Mouse (Mus musculus): ENCODE measurements around the gene Nup188. TPM values are rescaled to one million over a fixed set of nuclear protein-coding genes. Genes with fewer than 3 reads are reported as not detected.

Gene Nup188
- polyA plus RNA-seq (2017; shearing (Covaris generic)): 27.8 TPM

DNA sequence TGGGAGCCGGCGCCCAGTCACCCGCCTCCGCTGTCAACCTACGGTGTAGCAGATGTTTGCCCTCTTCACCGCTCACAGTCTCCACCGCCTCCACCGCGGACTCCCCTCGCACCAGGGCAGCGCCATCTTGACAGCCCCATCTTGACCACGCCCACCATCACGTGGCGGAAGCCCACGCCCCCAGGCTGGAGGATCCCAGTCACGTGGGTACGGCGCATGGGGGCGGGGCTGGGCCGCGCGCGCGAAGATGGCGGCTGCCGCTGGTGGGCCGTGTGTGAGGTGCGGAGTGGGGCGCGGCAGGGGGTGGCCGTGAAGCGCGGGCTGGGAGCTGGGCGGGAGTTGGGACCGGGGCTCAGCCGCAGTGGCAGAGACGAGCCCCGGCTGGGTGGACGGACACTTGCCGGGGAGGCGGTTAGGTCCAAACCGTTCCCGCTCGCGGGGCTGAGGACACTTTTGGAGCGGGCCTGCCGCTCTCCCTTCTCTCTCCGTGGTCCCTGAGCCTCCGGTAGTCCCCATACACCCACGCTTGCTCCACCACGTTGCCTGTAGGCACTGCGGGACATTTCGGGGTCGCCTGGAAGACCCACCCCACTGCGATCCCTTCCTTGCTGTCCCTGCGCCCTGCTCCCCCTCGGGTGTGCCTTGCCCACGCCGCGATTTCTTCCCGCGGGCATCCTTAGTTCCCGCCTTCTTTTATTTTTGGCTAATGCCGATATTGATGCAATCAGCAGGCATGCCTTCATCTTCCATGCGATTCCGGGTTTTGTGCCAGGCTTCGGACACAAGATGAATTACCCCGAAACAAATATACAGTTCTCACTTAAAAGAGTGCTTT, at the start of gene Nup188, which contains the start of gene Dolk:
Gene Nup188, plus strand, starts transcription at position 206 of the 835 bp plus-strand sequence.
Gene Dolk, minus strand, starts transcription at position 143 of the 835 bp plus-strand sequence.

DNA sequence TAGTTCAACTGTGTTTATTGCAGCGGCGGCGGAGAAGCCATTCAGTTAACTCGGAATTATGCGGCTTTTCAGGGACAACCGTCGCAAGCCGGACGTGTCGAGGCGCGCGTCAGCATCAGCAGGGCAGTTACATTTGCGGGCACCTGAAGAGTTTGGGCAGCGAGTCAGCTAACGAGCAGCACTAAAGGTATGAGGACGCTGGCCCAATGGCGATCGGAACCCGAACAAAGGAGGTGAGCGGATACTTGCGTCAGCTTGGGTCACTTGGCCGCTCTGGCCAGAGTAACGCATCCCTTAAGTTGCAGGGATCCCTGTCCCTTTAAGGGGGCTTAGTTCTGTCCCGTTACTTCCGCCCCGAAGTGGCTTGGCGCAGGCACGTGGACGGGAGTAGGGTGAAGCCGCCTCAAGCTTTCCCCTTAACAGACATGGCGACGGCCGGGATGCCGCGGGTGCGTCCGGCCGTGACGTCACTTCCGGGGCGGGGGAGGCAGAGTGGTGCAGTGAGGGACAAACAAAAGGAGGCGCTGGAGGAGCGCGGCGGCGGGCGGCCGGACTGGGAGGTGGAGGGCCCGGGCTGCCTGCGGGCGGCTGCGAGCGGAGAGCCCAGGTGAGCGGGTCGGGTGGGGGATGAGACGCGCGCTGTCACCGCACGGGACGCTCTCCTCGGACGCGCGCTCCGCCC, 48.9 kb upstream of the Nup188 start, which contains the start of gene Lrrc8a:
Gene Lrrc8a, plus strand, starts transcription at position 517 of the 682 bp plus-strand sequence.

DNA sequence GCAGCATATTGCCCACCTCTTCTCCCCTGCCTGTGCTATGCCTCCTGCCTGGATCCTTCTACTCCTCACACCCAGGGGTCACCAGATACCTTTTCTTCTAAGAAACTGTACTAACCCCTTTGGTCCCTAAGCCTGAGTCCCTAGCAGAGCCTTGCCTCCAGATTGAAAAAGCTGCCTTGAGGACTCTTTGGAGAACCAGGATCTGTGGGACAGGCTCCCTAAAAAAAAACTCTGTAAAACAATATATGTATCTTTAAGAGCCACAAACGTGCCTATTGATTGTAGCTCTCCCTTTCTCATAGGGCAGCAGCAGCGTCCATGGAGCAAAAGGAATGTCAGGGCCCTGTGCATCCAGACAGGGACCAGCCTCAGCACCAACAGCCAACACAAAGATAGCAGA, 45.9 kb upstream of the Nup188 start, which contains the start of gene Gm28035:
Gene Gm28035, plus strand, starts transcription at position 301 of the 400 bp plus-strand sequence.

DNA sequence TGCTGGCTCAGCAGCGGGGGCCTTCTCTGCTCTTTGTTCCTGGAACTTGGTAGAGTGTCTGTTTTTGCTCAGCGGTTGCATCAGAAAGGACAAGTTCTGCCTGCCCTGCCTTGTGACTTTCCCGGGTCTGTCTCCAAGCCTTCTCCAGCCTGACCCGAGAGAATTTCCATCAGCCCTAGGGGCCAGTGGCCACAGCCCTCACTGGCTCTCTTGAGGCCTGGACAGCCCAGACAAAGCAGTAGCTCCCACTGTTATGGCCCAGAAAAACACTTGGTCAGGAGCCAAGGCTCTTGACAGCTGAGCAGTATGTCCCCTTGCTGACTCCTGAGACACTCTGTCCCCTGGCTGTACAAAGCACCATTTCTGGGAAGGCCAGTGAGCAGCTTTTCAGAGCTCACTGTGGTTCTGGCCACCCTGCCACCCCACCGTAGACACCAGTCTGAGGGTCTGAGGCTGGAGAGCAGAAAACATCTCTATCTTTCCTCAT, 20.4 kb upstream of the Nup188 start, which contains the start of gene Phyhd1:
Gene Phyhd1, plus strand, starts transcription at position 437 of the 487 bp plus-strand sequence.

DNA sequence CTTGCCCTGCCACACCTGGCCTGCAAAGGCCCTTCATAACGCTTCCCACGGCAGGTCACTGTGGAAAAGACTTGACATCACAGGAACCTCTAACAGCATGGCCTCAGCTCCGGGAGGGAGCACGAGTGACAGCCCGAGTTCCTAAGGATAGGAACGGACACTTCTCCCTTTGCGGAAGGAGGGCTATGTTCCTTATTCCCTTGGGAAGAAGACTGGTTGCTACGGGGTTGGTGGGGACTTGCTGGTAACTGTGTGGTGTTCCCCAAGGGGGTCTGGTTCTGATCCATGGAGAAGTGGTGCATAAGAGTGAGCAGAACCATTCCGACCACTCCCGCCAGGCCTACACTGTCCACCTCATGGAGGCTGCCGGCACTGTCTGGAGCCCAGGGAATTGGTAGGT, 5.5 kb upstream of the Nup188 start, which contains the start of gene Gm28038:
Gene Gm28038, plus strand, starts transcription at position 301 of the 400 bp plus-strand sequence.

DNA sequence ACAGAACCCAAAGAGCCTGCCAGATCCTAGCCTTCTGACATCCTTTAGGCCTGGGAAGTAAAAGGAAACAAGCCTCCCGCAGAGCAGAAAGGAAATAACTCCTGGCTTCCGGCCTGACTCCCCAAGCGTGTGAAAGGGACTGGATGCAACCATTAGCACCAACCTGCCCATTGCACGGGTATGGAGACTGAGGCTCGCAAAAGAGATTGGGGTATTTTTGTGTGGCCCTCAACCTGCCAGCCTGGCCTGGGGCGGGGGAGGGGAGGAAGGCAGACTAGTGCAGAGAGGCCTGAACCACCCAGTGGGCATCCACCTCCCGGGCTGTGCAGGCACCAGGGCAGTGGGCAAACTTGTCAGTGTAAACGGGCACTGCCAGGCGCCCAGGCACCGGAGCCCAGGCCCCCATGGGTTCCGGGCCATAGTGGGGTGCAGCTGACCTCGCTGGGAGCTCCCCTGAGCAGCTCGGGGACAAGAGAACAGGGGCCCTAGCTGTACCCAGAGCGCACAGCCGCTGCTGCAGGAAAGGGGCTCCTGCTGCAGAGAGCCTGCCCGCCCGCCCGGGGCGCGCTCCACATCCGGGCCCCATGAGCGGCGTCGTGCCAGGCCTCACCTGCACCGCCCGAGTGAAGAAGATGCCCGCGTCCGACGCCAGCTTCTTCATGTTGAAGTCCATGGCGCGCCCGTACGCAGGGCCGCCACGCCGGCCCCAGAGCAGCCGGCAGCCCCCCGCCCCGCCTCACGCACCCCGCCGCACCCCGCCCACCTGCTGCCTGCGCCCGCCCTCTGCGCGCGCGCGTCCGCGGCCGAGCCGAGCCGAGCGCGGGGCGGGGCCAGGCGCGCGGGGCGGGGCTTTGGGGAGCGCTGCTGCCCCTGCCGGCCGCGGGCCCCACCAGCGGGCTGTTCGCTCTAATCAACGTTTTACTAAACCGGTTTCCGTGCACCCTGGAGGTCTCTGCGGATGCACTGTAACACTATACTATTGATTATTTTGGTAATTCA, 72.6 kb downstream of the Nup188 start, which contains the start of gene Sh3glb2:
Gene Sh3glb2, minus strand, starts transcription at position 805 of the 999 bp plus-strand sequence.

DNA sequence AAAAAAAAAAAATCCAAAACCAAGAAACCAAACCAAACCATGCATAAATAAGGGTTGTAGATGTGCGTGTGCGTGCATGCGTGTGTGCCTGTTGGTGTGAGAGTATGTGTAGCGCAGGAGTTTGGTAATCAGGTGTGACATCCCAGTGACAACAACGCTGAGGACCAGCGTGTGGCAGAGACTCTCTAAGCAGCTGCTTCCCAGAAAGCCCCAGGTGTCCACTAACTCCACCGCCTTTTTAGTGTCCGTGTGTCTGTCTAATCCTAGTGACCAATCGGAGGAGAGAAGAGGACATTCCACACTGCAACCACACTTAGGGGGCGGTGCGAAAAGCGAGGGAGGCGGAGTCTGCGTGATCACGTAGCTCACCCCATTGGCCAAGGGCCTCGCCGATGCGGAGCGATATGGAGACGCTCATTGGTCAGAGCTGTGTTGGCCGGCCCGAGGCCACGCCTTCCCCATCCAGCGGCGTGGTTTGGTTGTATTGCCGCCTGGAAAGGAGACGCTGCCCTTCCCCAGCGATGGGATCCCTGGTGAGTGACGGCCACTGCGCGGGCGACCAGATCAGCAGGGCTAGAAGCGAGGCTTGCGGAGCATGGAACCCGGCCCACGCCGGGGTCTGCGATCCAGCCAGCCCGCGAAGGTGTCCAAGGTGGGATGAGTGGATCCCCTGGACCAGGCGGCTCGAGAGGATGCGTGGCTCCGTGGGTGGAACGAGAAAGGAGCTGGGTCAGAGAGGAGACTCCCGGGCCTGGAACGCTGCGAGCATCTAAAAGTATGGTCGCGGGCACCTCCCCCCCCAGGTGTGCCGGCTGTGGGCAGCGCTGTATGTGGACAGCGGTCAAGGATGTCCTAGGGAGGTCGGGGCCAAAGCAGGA, 77.8 kb downstream of the Nup188 start, which contains the start of gene Miga2:
Gene Miga2, plus strand, starts transcription at position 461 of the 878 bp plus-strand sequence.

DNA sequence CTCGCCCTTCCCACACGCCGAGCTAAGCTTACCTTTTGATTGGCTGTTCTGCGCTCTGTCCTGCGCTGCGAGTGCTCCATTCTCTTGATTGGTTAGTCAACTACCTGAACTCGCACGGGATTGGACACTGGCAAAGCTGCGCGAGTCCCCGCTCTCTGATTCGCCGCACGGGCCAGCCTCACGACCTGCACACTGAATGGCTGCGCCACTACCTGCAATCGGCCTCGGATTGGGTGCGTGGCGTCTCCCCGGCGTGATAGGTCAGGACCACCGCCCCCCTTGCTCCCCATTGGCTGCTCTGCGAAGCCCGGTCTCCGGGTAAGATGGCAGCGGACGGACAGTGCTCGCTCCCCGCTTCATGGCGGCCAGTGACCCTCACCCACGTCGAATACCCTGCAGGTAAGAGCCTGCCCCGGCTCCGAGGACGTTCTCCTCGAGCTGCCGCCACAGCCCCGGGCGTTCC, 105.9 kb downstream of the Nup188 start, which contains the start of gene Dolpp1:
Gene Dolpp1, plus strand, starts transcription at position 141 of the 463 bp plus-strand sequence.

Other genes with a start within 250 kb of the Nup188 start
- gene Wdr34, start 237.5 kb upstream of the Nup188 start, polyA plus RNA-seq (2017; shearing (Covaris generic)): 1.3 TPM
- 144 TPM for gene Set, start 229.0 kb upstream of the Nup188 start, polyA plus RNA-seq (2017; shearing (Covaris generic))
- gene Pkn3, start 208.7 kb upstream of the Nup188 start, polyA plus RNA-seq (2017; shearing (Covaris generic)): 1.2 TPM
- gene Zdhhc12, start 192.7 kb upstream of the Nup188 start, polyA plus RNA-seq (2017; shearing (Covaris generic)): 30.3 TPM
- gene Zer1, start 161.8 kb upstream of the Nup188 start, polyA plus RNA-seq (2017; shearing (Covaris generic)): 34.3 TPM
- 7.7 TPM for gene Tbc1d13, start 152.7 kb upstream of the Nup188 start, polyA plus RNA-seq (2017; shearing (Covaris generic))
- 2.3 TPM for gene Endog, start 114.9 kb upstream of the Nup188 start, polyA plus RNA-seq (2017; shearing (Covaris generic))
- gene Spout1, start 107.9 kb upstream of the Nup188 start, polyA plus RNA-seq (2017; shearing (Covaris generic)): 42.8 TPM
- gene Kyat1, start 80.5 kb upstream of the Nup188 start, polyA plus RNA-seq (2017; shearing (Covaris generic)): 12.3 TPM
- gene Lrrc8a, start 48.7 kb upstream of the Nup188 start, polyA plus RNA-seq (2017; shearing (Covaris generic)): 7.8 TPM
- 3.9 TPM for gene Gm28035, start 45.8 kb upstream of the Nup188 start, polyA plus RNA-seq (2017; shearing (Covaris generic))
- gene Phyhd1, start 20.2 kb upstream of the Nup188 start, polyA plus RNA-seq (2017; shearing (Covaris generic)): 7.2 TPM
- not detected for gene Gm28038, start 5.4 kb upstream of the Nup188 start, polyA plus RNA-seq (2017; shearing (Covaris generic))
- gene Dolk, start 63 bp upstream of the Nup188 start, polyA plus RNA-seq (2017; shearing (Covaris generic)): 17.4 TPM
- 148 TPM for gene Sh3glb2, start 72.9 kb downstream of the Nup188 start, polyA plus RNA-seq (2017; shearing (Covaris generic))
- 15.6 TPM for gene Miga2, start 77.8 kb downstream of the Nup188 start, polyA plus RNA-seq (2017; shearing (Covaris generic))
- 38.7 TPM for gene Dolpp1, start 105.9 kb downstream of the Nup188 start, polyA plus RNA-seq (2017; shearing (Covaris generic))
- gene Crat, start 129.4 kb downstream of the Nup188 start, polyA plus RNA-seq (2017; shearing (Covaris generic)): 6.7 TPM
- 126 TPM for gene Ptpa, start 129.6 kb downstream of the Nup188 start, polyA plus RNA-seq (2017; shearing (Covaris generic))
- gene Ier5l, start 187.8 kb downstream of the Nup188 start, polyA plus RNA-seq (2017; shearing (Covaris generic)): 0.13 TPM

Measured in activated CD4-positive, CD25-positive, alpha-beta regulatory T cell, adult 9 weeks (primary cell).